Mouse (Mus musculus): ENCODE measurements around the gene Sord. TPM values are rescaled to one million over a fixed set of nuclear protein-coding genes. Genes with fewer than 3 reads are reported as not detected.

The Sord gene
- 3.3 TPM for polyA plus RNA-seq (2017; shearing (Covaris generic))

DNA sequence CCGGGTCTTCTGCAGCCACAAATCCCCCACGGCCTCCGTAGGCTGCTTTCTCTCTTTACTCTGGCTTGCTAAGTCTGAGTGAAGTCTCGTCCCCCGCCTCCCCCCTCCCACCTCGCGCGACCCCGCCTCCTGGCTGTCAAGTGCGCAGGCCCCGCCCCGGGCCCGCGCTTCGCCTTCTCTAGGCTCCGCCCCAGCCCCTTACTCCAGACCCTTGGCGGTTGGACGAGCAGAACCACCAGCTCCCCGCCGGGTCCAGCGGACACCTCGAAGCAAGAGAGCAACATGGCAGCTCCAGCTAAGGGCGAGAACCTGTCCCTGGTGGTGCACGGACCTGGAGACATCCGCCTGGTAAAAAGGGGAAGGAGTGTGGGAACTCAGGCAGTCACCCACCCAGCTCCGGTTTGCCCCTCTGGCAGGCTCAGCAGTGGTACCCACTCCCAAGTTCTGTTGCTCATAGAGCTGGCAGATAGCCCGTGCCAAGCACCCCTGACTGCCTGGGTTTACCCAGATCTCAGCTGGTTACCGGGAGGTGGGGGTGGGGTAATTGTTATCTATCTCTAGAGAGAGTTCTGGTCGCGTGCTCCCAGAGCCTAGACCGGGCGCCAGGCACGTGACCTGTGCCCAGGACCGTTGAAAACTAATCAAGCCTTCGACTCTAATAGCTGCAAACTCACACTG lies at the start of gene Sord:
TSS of gene Sord (plus strand) at position 139 of the 678 bp plus-strand sequence.

DNA sequence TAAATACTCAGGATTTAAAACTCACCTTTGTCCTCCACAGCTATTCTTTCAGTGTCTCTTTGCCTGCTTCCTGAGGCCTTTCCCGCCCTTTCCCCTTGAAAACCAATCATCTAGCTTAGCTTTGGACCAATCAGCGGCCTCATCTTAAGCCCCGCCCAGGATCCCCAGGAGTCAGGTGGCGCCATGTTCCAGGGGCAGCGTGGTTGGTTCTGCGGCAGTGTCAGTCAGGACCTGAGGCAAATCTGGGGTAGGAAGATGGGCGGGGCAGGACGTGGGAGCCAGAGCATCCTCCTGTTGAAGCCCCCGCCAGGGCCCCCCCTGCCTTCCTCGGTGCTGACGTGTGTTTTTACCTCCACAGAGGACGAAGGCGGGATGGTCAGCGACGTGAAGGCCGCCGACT lies 48.4 kb upstream of the Sord start, which contains the start of the genes Patl2 and Terb2:
TSS of gene Patl2 (minus strand) at position 84 of the 400 bp plus-strand sequence.
TSS of gene Terb2 (plus strand) at position 167 of the 400 bp plus-strand sequence.

DNA sequence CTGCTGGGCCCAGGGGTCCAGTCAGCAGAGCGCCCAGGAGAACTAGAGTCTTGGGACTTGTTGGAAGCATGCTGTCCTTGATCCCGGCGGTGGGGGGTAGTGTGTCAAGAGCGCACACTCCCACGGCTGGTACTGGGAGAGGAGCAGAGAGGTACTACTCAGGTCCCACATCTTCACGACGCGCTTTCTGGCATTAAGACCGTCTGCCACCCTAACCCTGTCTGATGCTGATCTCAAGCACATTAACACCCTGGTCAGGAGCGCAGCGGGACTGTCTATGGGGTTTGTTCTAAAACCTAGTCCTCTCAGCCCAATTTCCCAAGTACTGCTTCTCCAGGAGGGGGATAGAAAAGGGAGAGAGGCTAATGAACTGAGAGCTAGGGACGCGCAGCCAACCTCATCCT lies 63.5 kb downstream of the Sord start, which contains the start of gene Duox2:
TSS of gene Duox2 (minus strand) at position 354 of the 404 bp plus-strand sequence.

DNA sequence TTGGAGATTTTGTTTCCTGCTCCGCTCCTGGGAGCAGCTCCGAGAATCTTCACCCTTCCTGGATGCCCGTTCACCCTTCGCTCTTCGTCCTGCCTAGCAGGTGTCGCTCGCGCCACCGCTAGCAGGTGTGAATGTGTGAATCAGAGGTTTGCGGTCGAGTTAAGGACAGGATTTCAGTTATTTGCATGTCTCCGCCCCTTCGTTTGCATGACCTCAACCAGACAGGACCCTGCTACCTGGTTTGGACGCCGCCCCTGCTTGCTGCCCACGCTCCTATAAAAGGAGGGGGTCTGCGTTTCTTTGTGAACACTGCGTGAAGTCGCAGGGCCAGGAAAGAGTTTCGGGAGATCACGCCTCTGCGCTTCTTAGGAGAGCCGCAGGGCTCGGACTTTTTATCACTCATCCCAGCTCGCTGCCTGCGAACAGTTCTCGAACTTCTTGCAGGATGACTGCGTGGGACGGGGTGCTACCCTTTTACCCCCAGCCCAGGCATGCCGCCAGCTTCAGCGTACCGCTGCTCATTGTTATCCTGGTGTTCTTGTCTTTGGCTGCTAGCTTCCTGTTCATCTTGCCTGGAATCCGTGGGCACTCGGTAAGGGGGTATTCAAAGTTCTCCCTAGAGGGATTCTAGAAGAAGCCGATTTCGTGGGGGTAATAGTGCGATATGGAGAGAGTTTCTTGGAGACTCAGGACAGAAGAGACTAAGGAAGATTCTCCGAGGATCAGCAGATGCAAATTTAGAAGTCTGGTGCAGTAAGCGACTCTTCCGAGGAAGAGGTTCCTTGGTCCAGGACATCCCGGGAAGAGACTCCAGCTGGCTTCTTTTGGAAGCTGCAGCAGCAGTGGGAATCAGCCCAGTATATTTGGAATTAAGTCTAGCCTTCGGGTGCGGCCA lies 64.3 kb downstream of the Sord start, which contains the start of gene Duoxa2:
TSS of gene Duoxa2 (plus strand) at position 305 of the 895 bp plus-strand sequence.

DNA sequence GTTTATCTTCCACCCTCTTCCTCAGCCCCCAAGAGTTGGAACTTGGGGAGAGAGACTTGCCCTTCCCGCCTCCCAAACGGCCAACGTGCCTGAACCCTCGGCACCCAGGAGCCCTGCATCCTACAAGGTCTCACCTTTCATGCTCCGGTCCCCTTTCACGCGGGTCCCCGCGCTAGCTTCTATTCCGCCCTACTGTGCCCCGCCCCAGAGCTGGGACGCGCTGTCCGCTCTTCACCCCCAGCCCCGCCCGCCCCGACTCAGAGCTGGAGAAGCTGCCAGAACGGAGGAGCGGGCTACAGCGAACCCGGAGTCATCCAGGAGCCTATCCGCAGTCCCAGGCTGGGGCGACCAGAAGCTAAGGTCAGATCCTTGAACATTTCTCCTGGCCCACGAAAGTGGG lies 79.0 kb downstream of the Sord start, which contains the start of gene Duoxa1:
TSS of gene Duoxa1 (minus strand) at position 195 of the 400 bp plus-strand sequence.

Other genes with a start within 250 kb of the Sord start
- gene Eif3j1, start 206.2 kb upstream of the Sord start, polyA plus RNA-seq (2017; shearing (Covaris generic)): 19.2 TPM
- gene Spg11, start 116.4 kb upstream of the Sord start, polyA plus RNA-seq (2017; shearing (Covaris generic)): 14.4 TPM
- gene B2m, start 87.1 kb upstream of the Sord start, polyA plus RNA-seq (2017; shearing (Covaris generic)): 8,303 TPM
- gene Trim69, start 74.0 kb upstream of the Sord start, polyA plus RNA-seq (2017; shearing (Covaris generic)): 0.21 TPM
- gene Patl2, start 48.6 kb upstream of the Sord start, polyA plus RNA-seq (2017; shearing (Covaris generic)): not detected
- not detected for gene Terb2, start 48.5 kb upstream of the Sord start, polyA plus RNA-seq (2017; shearing (Covaris generic))
- gene Duox2, start 63.7 kb downstream of the Sord start, polyA plus RNA-seq (2017; shearing (Covaris generic)): not detected
- 0.24 TPM for gene Duoxa2, start 64.2 kb downstream of the Sord start, polyA plus RNA-seq (2017; shearing (Covaris generic))
- not detected for gene Duoxa1, start 79.0 kb downstream of the Sord start, polyA plus RNA-seq (2017; shearing (Covaris generic))
- not detected for gene Duox1, start 80.9 kb downstream of the Sord start, polyA plus RNA-seq (2017; shearing (Covaris generic))
- 2.3 TPM for gene Shf, start 134.4 kb downstream of the Sord start, polyA plus RNA-seq (2017; shearing (Covaris generic))
- 105 TPM for gene Slc28a2, start 191.7 kb downstream of the Sord start, polyA plus RNA-seq (2017; shearing (Covaris generic))

All from effector memory CD4-positive, alpha-beta T cell, adult 5 months (primary cell).